Mouse (Mus musculus) kidney, adult 8-10 months (tissue): ENCODE data around the gene Olfr1239.

ENCODE experiments used
- DNase-seq, 2 experiments: peaks; one replicate each; pipeline ENCODE4 v3.0.0; 2022

Olfr1239 gene

DNA sequence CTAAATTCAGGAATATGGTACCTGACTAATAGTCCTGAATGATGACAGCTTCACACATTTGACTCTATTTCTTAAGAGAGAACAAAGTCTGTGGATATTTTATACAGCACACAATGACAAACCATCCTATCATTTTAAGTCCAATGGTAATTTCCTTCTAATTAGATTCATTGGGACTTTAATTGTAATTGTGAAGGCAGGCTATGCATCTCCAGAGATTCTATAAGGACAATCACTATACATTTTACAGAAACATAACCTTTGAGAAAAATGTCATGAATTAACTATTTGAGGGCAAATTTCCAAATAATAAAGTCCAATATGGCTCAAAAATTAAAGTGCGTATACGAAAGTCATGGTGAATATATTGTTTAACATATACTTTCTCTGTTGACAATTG lies at the start of gene Olfr1239:
TSS of gene Olfr1239 (minus strand) at position 101 of the 400 bp plus-strand sequence.
- no peak for DNase-seq

DNA sequence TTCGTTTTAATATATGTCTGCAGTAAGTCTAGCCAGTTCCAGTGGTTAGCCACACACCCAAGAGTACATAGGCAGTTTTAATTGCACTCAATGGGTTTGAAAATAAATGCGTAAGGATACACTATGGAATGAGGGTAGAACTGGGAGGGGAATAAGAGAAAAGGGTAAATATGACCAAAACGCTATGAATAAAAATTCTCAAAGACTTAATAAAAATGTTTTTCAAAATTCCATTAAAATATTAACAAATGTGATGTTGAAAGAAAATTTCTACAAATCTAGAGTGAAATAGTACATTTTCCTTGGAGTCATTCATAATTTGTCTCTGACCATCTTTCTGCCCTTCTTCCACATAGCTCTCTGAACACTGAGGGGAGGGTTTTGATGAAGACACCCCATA lies 22.7 kb upstream of the Olfr1239 start, which contains the start of gene Olfr1240:
TSS of gene Olfr1240 (minus strand) at position 101 of the 400 bp plus-strand sequence.
- DNase-seq, result no peak

DNA sequence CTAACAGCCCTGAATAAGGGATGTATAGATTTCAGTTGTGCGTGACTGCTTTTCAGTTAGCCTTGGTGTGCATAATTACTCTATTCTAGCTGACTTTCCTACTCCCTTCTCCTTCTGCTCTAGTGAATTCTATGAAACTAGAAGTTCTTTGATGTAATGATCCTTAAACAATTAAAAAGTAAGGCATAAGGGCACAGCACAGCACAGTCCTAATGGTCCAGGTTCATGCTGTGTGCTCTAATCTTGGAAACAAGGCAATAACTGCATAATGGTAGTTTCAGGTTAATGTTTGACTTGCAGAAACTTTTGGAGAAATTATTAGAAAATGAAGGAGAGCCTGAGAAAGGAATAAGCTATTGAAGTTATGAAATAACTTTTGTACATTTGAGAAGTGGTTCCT lies 5.7 kb downstream of the Olfr1239 start:
- no peak for DNase-seq

GRCm38 (mm10) chr2:89409576-89409975 lies 10.6 kb downstream of the Olfr1239 start, which contains the start of gene Olfr1238:
Olfr1238 (minus strand) TSS chr2:89409676.
- DNase-seq, result no peak

- no peak for DNase-seq
These were observed 19.3 kb downstream of the Olfr1239 start for GRCm38 (mm10) chr2:89400882-89401281.
